Mouse (Mus musculus) gastrocnemius, postnatal 25 days (tissue): Measurements from ENCODE around the gene 2810408A11Rik. TPM values are rescaled to one million over a fixed set of nuclear protein-coding genes. Genes with fewer than 3 reads are reported as not detected.

Experiments used
- DNase-seq: peaks from one replicate; pipeline ENCODE4 v3.0.0; 2022
- long read RNA-seq, 2 experiments: library from polyadenylated mRNA; stranded (forward); transcript quantifications; one replicate each; pipeline ENCODE4 v2.0.0; 2021
- total RNA-seq, 2 experiments: library from RNA; stranded (reverse); gene quantifications; 1 replicate in 1 of 2; 2 replicates in 1 of 2; pipeline ENCODE4 v1.2.3; 2021

The 2810408A11Rik gene
- not detected for total RNA-seq
- long read RNA-seq, experiment 1, partial matches to known transcripts, result 0 of 1 reads
- long read RNA-seq, experiment 1, other reads (novel, unspliced or antisense), result 1 of 1 reads
- long read RNA-seq, experiment 2, result 0 reads

- DNase-seq, result peak; percentile 88
Measured at GRCm38 (mm10) chr11:69900471-69901405, at the start of gene 2810408A11Rik, which contains the start of gene Neurl4. 2810408A11Rik (minus strand) TSS chr11:69900987. Neurl4 (plus strand) TSS chr11:69901072.

GRCm38 (mm10) chr11:69948763-69949150 is 48.0 kb upstream of the 2810408A11Rik start:
- peak; percentile 86 for DNase-seq

- peak; percentile 94 for DNase-seq
Measured at GRCm38 (mm10) chr11:69948066-69948762, 47.4 kb upstream of the 2810408A11Rik start, which contains the start of gene Slc2a4. Slc2a4 (minus strand) TSS chr11:69948188.

- peak; percentile 84 for DNase-seq
Measured at GRCm38 (mm10) chr11:69947337-69948065, 46.7 kb upstream of the 2810408A11Rik start.

GRCm38 (mm10) chr11:69945997-69946891 is 45.5 kb upstream of the 2810408A11Rik start:
- no peak for DNase-seq

- DNase-seq, result no peak
Measured at GRCm38 (mm10) chr11:69945216-69945615, 44.4 kb upstream of the 2810408A11Rik start.

- DNase-seq, result peak; percentile 37
Measured at GRCm38 (mm10) chr11:69940962-69941361, 40.2 kb upstream of the 2810408A11Rik start.

GRCm38 (mm10) chr11:69939731-69940130 is 38.9 kb upstream of the 2810408A11Rik start:
- DNase-seq, result no peak

- DNase-seq, result no peak
Measured at GRCm38 (mm10) chr11:69939181-69939580, 38.4 kb upstream of the 2810408A11Rik start.

GRCm38 (mm10) chr11:69938401-69938979 is 37.7 kb upstream of the 2810408A11Rik start:
- DNase-seq, result no peak

- no peak for DNase-seq
Measured at GRCm38 (mm10) chr11:69937834-69938233, 37.0 kb upstream of the 2810408A11Rik start.

- DNase-seq, result peak; percentile 74
Measured at GRCm38 (mm10) chr11:69937385-69937784, 36.6 kb upstream of the 2810408A11Rik start.

GRCm38 (mm10) chr11:69936714-69937347 is 36.0 kb upstream of the 2810408A11Rik start:
- peak; percentile 29 for DNase-seq

- no peak for DNase-seq
Measured at GRCm38 (mm10) chr11:69936156-69936555, 35.4 kb upstream of the 2810408A11Rik start.

GRCm38 (mm10) chr11:69935137-69935879 is 34.5 kb upstream of the 2810408A11Rik start, which contains the start of gene Ybx2:
Ybx2 (plus strand) TSS chr11:69935796.
- peak; percentile 88 for DNase-seq

GRCm38 (mm10) chr11:69934681-69935080 is 33.9 kb upstream of the 2810408A11Rik start:
- DNase-seq, result no peak

- DNase-seq, result peak; percentile 82
Measured at GRCm38 (mm10) chr11:69934169-69934568, 33.4 kb upstream of the 2810408A11Rik start.

GRCm38 (mm10) chr11:69933066-69933465 is 32.3 kb upstream of the 2810408A11Rik start:
- no peak for DNase-seq

GRCm38 (mm10) chr11:69932254-69932653 is 31.5 kb upstream of the 2810408A11Rik start:
- no peak for DNase-seq
